Mouse (Mus musculus): Measurements from ENCODE around the gene Plaur. TPM values are rescaled to one million over a fixed set of nuclear protein-coding genes. Genes with fewer than 3 reads are reported as not detected.
"Not testable (repeated sequence)": the region's sequence is repeated elsewhere in the genome, so short reads cannot be mapped to it uniquely, and the experiment has no call there.

The Plaur gene
- total RNA-seq, 2 experiments from 2014 or later = 20.5 to 23.9 TPM

- no peak for ATAC-seq (replicated peaks; ENCODE audit: poor library complexity, severe bottlenecking)
These were observed 14.1 kb downstream of the Plaur start for GRCm38 (mm10) chr7:24476338-24476737.

GRCm38 (mm10) chr7:24476856-24477255 is 14.6 kb downstream of the Plaur start:
- ATAC-seq (replicated peaks; ENCODE audit: poor library complexity, severe bottlenecking) = no peak

- ATAC-seq (replicated peaks; ENCODE audit: poor library complexity, severe bottlenecking) = no peak
These were observed 16.6 kb downstream of the Plaur start for GRCm38 (mm10) chr7:24478911-24479310.

GRCm38 (mm10) chr7:24479685-24480084 is 17.4 kb downstream of the Plaur start:
- no peak for ATAC-seq (replicated peaks; ENCODE audit: poor library complexity, severe bottlenecking)

GRCm38 (mm10) chr7:24480121-24480941 is 18.0 kb downstream of the Plaur start:
- ATAC-seq (replicated peaks; ENCODE audit: poor library complexity, severe bottlenecking) = no peak

- peak; percentile 38 for ATAC-seq (replicated peaks; ENCODE audit: poor library complexity, severe bottlenecking)
These were observed 18.7 kb downstream of the Plaur start for GRCm38 (mm10) chr7:24480986-24481473.

- peak; percentile 86 for ATAC-seq (replicated peaks; ENCODE audit: poor library complexity, severe bottlenecking)
These were observed 19.4 kb downstream of the Plaur start, which contains the start of gene Cadm4 for GRCm38 (mm10) chr7:24481474-24482207. Gene Cadm4 (plus strand): TSS chr7:24482023.

- no peak for ATAC-seq (replicated peaks; ENCODE audit: poor library complexity, severe bottlenecking)
These were observed 20.1 kb downstream of the Plaur start for GRCm38 (mm10) chr7:24482208-24483020.

- ATAC-seq (replicated peaks; ENCODE audit: poor library complexity, severe bottlenecking) = not testable (repeated sequence)
These were observed 21.0 kb downstream of the Plaur start for GRCm38 (mm10) chr7:24483291-24483690.

GRCm38 (mm10) chr7:24485481-24485880 is 23.2 kb downstream of the Plaur start:
- ATAC-seq (replicated peaks; ENCODE audit: poor library complexity, severe bottlenecking) = no peak

- ATAC-seq (replicated peaks; ENCODE audit: poor library complexity, severe bottlenecking) = no peak
These were observed 24.4 kb downstream of the Plaur start for GRCm38 (mm10) chr7:24486654-24487130.

GRCm38 (mm10) chr7:24487403-24487802 is 25.1 kb downstream of the Plaur start:
- no peak for ATAC-seq (replicated peaks; ENCODE audit: poor library complexity, severe bottlenecking)

GRCm38 (mm10) chr7:24488303-24488702 is 26.0 kb downstream of the Plaur start:
- ATAC-seq (replicated peaks; ENCODE audit: poor library complexity, severe bottlenecking) = no peak

GRCm38 (mm10) chr7:24499856-24500577 is 37.7 kb downstream of the Plaur start:
- ATAC-seq (replicated peaks; ENCODE audit: poor library complexity, severe bottlenecking) = peak; percentile 42

GRCm38 (mm10) chr7:24500929-24501328 is 38.6 kb downstream of the Plaur start:
- no peak; the same call in 1 of the 2 replicates for ATAC-seq (replicated peaks; ENCODE audit: poor library complexity, severe bottlenecking)

- no peak for ATAC-seq (replicated peaks; ENCODE audit: poor library complexity, severe bottlenecking)
These were observed 39.2 kb downstream of the Plaur start for GRCm38 (mm10) chr7:24501492-24501891.

- no peak for ATAC-seq (replicated peaks; ENCODE audit: poor library complexity, severe bottlenecking)
These were observed 41.7 kb downstream of the Plaur start for GRCm38 (mm10) chr7:24504004-24504403.

- ATAC-seq (replicated peaks; ENCODE audit: poor library complexity, severe bottlenecking) = no peak
These were observed 42.6 kb downstream of the Plaur start for GRCm38 (mm10) chr7:24504868-24505267.

- no peak for ATAC-seq (replicated peaks; ENCODE audit: poor library complexity, severe bottlenecking)
These were observed 43.3 kb downstream of the Plaur start for GRCm38 (mm10) chr7:24505447-24506064.

Data from granulocyte monocyte progenitor cell, adult 5-6 weeks (primary cell).